Mouse (Mus musculus) testis, adult 10 weeks (tissue): ENCODE measurements around the gene Nutf2-ps1. TPM values are rescaled to one million over a fixed set of nuclear protein-coding genes. Genes with fewer than 3 reads are reported as not detected.

ENCODE experiments used
- polyA plus RNA-seq: library from polyadenylated mRNA; stranded (reverse); fragments of 350-450 nt; fragmentation: Illumina TruSeq; extraction: RNeasy Lipid Tissue Mini Kit (QIAGEN cat#74804); gene quantifications from one replicate; pipeline ENCODE4 v1.2.3, GENCODE M21; 2014; ENCODE audit warnings: low read depth, low replicate concordance

The Nutf2-ps1 gene
- 13.0 TPM for polyA plus RNA-seq

DNA sequence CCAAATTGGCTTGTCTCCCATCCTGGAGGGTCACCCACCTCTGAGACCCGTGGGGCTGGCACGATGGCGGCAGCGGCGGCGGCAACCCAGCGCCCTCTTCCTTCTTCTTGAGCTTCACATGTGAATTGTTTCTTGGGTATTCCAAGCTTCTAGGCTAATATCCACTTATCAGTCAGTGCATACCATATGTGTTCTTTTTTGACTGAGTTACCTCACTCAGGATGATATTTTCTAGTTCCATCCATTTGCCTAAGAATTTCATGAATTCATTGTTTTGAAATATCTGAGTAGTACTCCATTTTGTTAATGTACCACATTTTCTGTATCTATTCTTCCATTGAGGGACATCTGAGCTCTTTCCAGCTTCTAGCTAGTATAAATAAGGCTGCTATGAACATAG lies at the start of gene Nutf2-ps1:
Gene Nutf2-ps1, minus strand, starts transcription at position 101 of the 400 bp plus-strand sequence.

GRCm38 (mm10) chr19:53599757-53600539 lies 11.1 kb upstream of the Nutf2-ps1 start, which contains the start of gene Smc3:
Gene Smc3 (plus strand): TSS chr19:53600398.

Other genes starting within 250 kb of the Nutf2-ps1 start
- gene Gm10197, start 217.3 kb downstream of the Nutf2-ps1 start, polyA plus RNA-seq: not detected
- gene Smndc1, start 198.5 kb downstream of the Nutf2-ps1 start, polyA plus RNA-seq: 87.6 TPM
- gene Dusp5, start 60.0 kb downstream of the Nutf2-ps1 start, polyA plus RNA-seq: 1.8 TPM
- gene Smc3, start 11.3 kb upstream of the Nutf2-ps1 start, polyA plus RNA-seq: 110 TPM
- 0.66 TPM for gene Rbm20, start 88.2 kb upstream of the Nutf2-ps1 start, polyA plus RNA-seq